Mouse (Mus musculus) brain, embryonic 14.5 days (tissue): ENCODE measurements around the gene Rest.

Source experiments
- CTCF ChIP-seq: fragments of 200-500 bp; IDR thresholded peaks from 2 replicates; pipeline ENCODE4 v1.5.1; 2012; ENCODE audit warnings: inconsistent platforms, mild to moderate bottlenecking, moderate library complexity, borderline replicate concordance; ENCODE audit not compliant: insufficient read depth, insufficient read length; ENCODE audit errors: extremely low read depth
- POLR2A ChIP-seq: fragments of 200-500 bp; IDR thresholded peaks from 2 replicates; pipeline ENCODE4 v1.6.1; 2012; ENCODE audit warnings: mild to moderate bottlenecking, inconsistent platforms, borderline replicate concordance; ENCODE audit not compliant: poor library complexity, insufficient read depth, insufficient read length, severe bottlenecking; ENCODE audit errors: extremely low read depth

DNA sequence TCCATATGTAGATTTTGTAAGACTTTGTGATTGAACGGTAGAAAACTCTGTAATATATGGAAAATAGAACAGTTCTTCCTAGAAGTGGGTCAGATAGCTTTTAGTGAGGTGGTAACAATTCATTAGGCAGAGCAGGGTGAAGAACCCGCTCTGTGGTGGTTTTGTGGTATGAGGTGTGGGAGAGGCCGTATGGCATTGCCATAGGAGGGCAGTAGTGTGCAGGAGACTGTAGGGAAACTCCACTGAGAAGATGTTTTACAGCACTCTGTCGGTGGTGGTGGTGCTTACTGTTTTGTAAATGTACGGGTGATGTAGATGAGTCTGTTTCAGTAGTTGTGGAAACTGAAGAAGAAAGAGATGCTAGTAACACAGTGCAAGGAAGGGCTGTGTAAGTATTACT is 64.9 kb downstream of the Rest start:
- TF ChIP-seq CTCF (no peak; the same call in 1 of the 2 replicates), POLR2A (no peak)
